Mouse (Mus musculus) forebrain, embryonic 16.5 days (tissue): ENCODE measurements around the gene Plxnb2. TPM values are rescaled to one million over a fixed set of nuclear protein-coding genes. Genes with fewer than 3 reads are reported as not detected.

Source experiments
- ATAC-seq: fragments of 200-750 bp; cut with Nextera tagmentation; 2 replicates; pipeline ENCODE4 v1.8.0; 2017; ENCODE audit warnings: mild to moderate bottlenecking, moderate library complexity
- H3K27ac ChIP-seq: fragments of 300-500 bp; sonication (generic); 2 replicates; pipeline ENCODE4 v1.5.1; 2014; ENCODE audit warnings: low read length, control low read depth
- H3K27me3 ChIP-seq: fragments of 300-500 bp; sonication (generic); replicated peaks from 2 replicates; pipeline ENCODE4 v1.6.1; 2014; ENCODE audit warnings: low read length; ENCODE audit not compliant: control insufficient read depth, insufficient read depth
- H3K36me3 ChIP-seq: fragments of 300-500 bp; sonication (generic); 2 replicates; pipeline ENCODE4 v1.6.1; 2014; ENCODE audit not compliant: control insufficient read depth, insufficient read depth
- H3K4me1 ChIP-seq: fragments of 300-500 bp; sonication (generic); replicated peaks from 2 replicates; pipeline ENCODE4 v1.6.1; 2014; ENCODE audit warnings: low read length; ENCODE audit not compliant: control insufficient read depth, insufficient read depth
- H3K4me2 ChIP-seq: fragments of 300-500 bp; sonication (generic); 2 replicates; pipeline ENCODE4 v1.6.1; 2014; ENCODE audit warnings: mild to moderate bottlenecking, low read length, control low read depth
- H3K4me3 ChIP-seq: fragments of 300-500 bp; sonication (generic); replicated peaks from 2 replicates; pipeline ENCODE4 v1.5.1; 2014; ENCODE audit warnings: mild to moderate bottlenecking, low read length, control low read depth
- H3K9ac ChIP-seq: fragments of 300-500 bp; sonication (generic); replicated peaks from 2 replicates; pipeline ENCODE4 v1.6.1; 2014; ENCODE audit warnings: low read depth, low read length, control low read depth
- H3K9me3 ChIP-seq: fragments of 300-500 bp; sonication (generic); 2 replicates; pipeline ENCODE4 v1.6.1; 2016; ENCODE audit warnings: low read length; ENCODE audit not compliant: control insufficient read depth
- WGBS: fragments of 180-500 bp; shearing (Covaris S2); extraction: QIAGEN DNeasy Blood & Tissue Kit; methylation state at CpG from one replicate; pipeline ENCODE4 v1.1.7; 2014; 5-methylcytosine and 5-hydroxymethylcytosine counted together
- polyA plus RNA-seq: library from polyadenylated mRNA; unstranded; fragments of >200 nt; fragmentation: Nextera tagmentation; extraction: Ambion mirVana; gene quantifications from 2 replicates; pipeline ENCODE4 v1.2.1, GENCODE M21; 2015

The Plxnb2 gene
- polyA plus RNA-seq, 1 experiment from 2014 or later = 112 TPM

DNA sequence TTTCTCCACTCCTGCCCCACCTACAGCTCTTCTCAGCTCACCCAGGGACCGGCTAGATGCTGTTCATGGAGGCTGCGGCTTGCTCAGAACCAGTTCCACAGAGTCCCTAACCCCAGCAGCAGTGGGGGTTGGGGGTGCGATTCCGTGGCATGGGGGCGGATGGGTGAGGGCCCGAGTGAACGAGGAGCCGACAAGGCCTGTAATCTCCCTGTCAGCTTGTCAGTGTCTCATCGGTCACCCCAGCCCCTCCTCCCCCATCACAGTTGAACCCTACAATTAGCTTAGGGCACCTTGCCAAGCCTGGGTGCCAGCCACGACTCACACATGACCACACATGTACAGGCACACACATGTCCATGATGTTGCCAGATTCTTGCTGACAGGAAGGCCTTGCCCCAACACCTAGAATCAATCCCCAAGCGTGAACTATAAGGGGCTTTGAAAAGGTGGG, 5.7 kb downstream of the Plxnb2 start:
- Histone ChIP-seq H3K9me3 (no peaks in the 10 kb centered on the region), H3K4me1 (peaks cover 91% of the 10 kb centered on the region), H3K27me3 (no peaks in the 10 kb centered on the region), H3K4me3 (no peak overlapping the region), H3K36me3 (no peaks in the 10 kb centered on the region), H3K4me2 (peak overlapping the region; percentile 98), H3K27ac (peak overlapping the region; percentile 46; the same call in 1 of the 2 replicates), H3K9ac (peak overlapping the region; percentile 8; the same call in 1 of the 2 replicates)
- ATAC-seq = 0 out of 2 replicates have a peak, but pooled peaks have one; percentile 17
- 33% methylated on average over 11 of the region's 11 CpGs for WGBS

DNA sequence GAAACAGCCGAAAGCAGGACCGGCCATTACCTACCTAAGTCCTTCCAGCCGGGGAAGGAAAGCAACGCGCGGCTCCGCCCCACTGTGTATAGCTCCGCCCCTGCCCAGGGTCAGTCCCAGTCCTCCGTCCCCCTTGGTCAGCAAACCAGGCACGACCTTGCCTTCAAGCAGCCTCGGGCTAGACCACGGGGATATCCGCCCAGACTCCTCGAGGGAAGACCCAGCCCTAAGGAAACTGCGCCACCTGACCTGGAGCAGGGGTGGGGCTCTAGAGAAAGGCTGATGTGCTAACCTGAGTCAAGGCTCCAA, 6.7 kb downstream of the Plxnb2 start:
- ATAC-seq = 0 out of 2 replicates have a peak, but pooled peaks have one; percentile 9
- peaks cover 94% of the 10 kb centered on the region for H3K4me1 ChIP-seq
- WGBS = 4% methylated on average over 15 of the region's 15 CpGs

GRCm38 (mm10) chr15:89173024-89173905, 7.3 kb downstream of the Plxnb2 start:
- WGBS = under 1% methylated on average over 58 of the region's 65 CpGs

More for the DNA sequence above, 6.7 kb downstream of the Plxnb2 start:
- peak overlapping the region; percentile 87 for H3K9ac ChIP-seq
- H3K4me3 ChIP-seq = peak overlapping the region; percentile 61
- H3K36me3 ChIP-seq = no peaks in the 10 kb centered on the region
- H3K27me3 ChIP-seq = no peaks in the 10 kb centered on the region
- no peaks in the 10 kb centered on the region for H3K9me3 ChIP-seq
- no peak overlapping the region for H3K27ac ChIP-seq
- peak overlapping the region; percentile 98 for H3K4me2 ChIP-seq

DNA sequence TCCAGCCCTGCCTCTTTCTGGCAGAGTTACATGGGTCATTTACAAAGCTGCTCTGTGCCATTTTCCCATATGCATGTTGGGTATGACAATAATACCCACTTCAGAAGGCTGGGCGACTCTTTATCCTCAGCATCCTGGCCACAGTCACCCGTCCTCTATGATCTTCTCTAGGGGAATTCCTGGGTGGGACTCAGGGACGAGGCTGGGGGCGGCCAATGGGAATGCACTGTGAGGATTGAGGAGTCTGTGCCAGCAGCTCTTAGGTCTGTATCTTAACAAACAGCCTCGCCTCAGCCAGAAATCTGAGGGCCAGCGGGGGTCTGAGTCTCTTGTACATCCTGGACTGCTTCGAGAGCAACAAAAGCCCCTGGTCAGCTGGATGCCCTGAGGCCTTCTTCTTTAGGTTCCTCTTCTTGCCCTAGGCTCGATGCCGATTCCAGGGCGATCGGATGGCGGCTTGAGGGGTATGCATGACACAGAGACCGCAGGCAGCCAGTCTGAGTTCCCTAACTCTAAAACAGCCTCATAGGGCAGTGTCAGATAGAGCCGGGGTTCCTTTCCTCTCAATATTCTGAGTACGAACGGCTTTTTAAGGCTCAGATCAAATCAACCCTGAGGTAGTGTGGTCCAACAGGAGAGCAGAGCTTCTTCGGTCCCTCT, 8.2 kb downstream of the Plxnb2 start:
- H3K27ac ChIP-seq = peak overlapping the region; percentile 81
- no peak for ATAC-seq
- 21% methylated on average over 17 of the region's 17 CpGs for WGBS
- H3K9me3 ChIP-seq = no peaks in the 10 kb centered on the region
- H3K4me3 ChIP-seq = peak overlapping the region; percentile 61
- peak overlapping the region; percentile 87 for H3K9ac ChIP-seq
- peaks cover 81% of the 10 kb centered on the region for H3K4me1 ChIP-seq
- no peaks in the 10 kb centered on the region for H3K27me3 ChIP-seq
- H3K4me2 ChIP-seq = peak overlapping the region; percentile 98
- peaks cover 2% of the 10 kb centered on the region; the same call in 1 of the 2 replicates for H3K36me3 ChIP-seq

More at GRCm38 (mm10) chr15:89173024-89173905, 7.3 kb downstream of the Plxnb2 start:
- no peaks in the 10 kb centered on the region for H3K27me3 ChIP-seq
- H3K36me3 ChIP-seq = no peaks in the 10 kb centered on the region
- H3K9me3 ChIP-seq = no peaks in the 10 kb centered on the region
- ATAC-seq = peak; percentile 48
- peak overlapping the region; percentile 81 for H3K27ac ChIP-seq
- peak overlapping the region; percentile 87 for H3K9ac ChIP-seq
- H3K4me2 ChIP-seq = peak overlapping the region; percentile 98
- H3K4me3 ChIP-seq = peak overlapping the region; percentile 61
- peaks cover 89% of the 10 kb centered on the region for H3K4me1 ChIP-seq

- ATAC-seq = no peak
- H3K4me1 ChIP-seq = peaks cover 73% of the 10 kb centered on the region
- H3K27ac ChIP-seq = no peak overlapping the region
- H3K36me3 ChIP-seq = peaks cover 10% of the 10 kb centered on the region
- no peak overlapping the region for H3K4me2 ChIP-seq
- no peak overlapping the region for H3K4me3 ChIP-seq
- no peaks in the 10 kb centered on the region for H3K27me3 ChIP-seq
- 90% methylated on average over 5 of the region's 5 CpGs for WGBS
- H3K9me3 ChIP-seq = no peaks in the 10 kb centered on the region
- H3K9ac ChIP-seq = no peak overlapping the region
Measured at GRCm38 (mm10) chr15:89171526-89172051, 9.0 kb downstream of the Plxnb2 start.

DNA sequence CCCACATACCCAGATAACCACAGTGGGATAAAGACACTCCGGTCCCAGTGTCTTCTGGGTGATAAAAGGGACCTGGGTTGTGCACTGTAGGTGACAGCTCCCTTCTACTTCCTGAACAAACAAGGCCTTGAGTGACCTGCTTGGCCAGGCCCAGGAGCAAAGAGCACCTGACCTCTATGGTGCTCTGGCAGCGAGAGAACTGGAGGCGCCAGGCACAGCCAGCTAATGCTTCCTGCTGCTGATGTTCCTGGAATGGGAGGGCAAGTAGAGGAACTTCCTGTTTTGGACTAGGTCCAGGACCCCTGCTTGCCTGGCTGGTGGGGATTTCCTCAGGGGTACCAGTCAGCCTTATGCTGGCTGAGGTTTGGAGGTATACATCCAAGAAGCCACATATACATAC, 10.5 kb downstream of the Plxnb2 start:
- Histone ChIP-seq H3K4me2 (no peak overlapping the region), H3K9me3 (no peaks in the 10 kb centered on the region), H3K27ac (0 out of 2 replicates have a peak overlapping the region, but pooled peaks have one; percentile 41), H3K9ac (no peak overlapping the region), H3K4me1 (peaks cover 58% of the 10 kb centered on the region), H3K4me3 (no peak overlapping the region), H3K36me3 (peaks cover 25% of the 10 kb centered on the region), H3K27me3 (no peaks in the 10 kb centered on the region)
- 68% methylated on average over 3 of the region's 3 CpGs for WGBS
- no peak for ATAC-seq

GRCm38 (mm10) chr15:89169431-89169830, 11.2 kb downstream of the Plxnb2 start:
- H3K27me3 ChIP-seq = no peaks in the 10 kb centered on the region
- peak; percentile 76 for ATAC-seq
- peak overlapping the region; percentile 41 for H3K27ac ChIP-seq
- no peak overlapping the region for H3K4me3 ChIP-seq
- H3K36me3 ChIP-seq = peaks cover 31% of the 10 kb centered on the region
- 4% methylated on average over 10 of the region's 10 CpGs for WGBS
- peak overlapping the region; percentile 4; the same call in 1 of the 2 replicates for H3K9ac ChIP-seq
- H3K4me2 ChIP-seq = no peak overlapping the region
- H3K4me1 ChIP-seq = peaks cover 51% of the 10 kb centered on the region
- no peaks in the 10 kb centered on the region for H3K9me3 ChIP-seq

DNA sequence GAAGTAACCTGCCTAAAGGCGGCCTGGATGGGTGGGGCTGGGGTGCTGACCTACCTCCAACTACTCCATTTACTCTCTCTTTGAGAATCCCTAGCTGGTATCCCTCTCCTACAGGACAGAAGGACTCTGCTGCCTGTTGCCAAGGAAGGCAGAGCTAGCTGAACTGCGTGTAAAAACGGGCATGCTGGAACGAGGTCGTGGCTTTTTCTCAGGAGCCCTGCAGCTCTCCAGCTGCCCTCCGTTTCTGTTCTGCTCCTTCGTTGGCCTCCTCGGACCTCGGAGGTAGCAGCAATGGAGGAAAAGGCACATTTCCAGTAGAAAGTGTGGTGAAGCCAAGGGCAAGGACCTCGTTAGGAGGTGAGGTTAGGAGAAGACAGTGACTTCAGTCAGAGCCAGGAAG, 11.7 kb downstream of the Plxnb2 start:
- no peak overlapping the region for H3K4me2 ChIP-seq
- no peak overlapping the region for H3K9ac ChIP-seq
- WGBS = 52% methylated on average over 10 of the region's 10 CpGs

DNA sequence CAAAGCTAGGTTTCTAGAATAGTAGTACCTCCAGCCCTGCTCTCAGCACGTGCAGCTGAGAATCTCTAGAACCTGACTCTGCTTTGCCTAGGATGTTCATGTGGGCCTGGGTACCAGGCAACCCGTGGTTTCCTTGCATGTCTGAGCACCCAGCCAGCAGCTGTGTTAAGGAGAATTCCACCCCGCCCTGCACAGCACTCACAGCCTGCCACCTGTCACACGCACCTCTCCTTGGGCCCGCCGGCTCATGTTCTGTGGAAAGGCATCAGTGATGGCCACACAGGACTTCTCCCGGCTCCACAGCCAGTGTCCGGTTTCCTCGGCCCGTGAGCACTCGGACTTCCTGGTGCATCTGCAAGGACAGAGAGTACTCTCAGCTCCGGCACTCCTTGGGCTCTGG, 15.1 kb downstream of the Plxnb2 start:
- no peak for ATAC-seq
- Histone ChIP-seq H3K4me2 (no peak overlapping the region), H3K4me3 (no peak overlapping the region), H3K9me3 (no peaks in the 10 kb centered on the region), H3K4me1 (peaks cover 18% of the 10 kb centered on the region), H3K36me3 (peaks cover 68% of the 10 kb centered on the region), H3K9ac (no peak overlapping the region), H3K27ac (no peak overlapping the region), H3K27me3 (no peaks in the 10 kb centered on the region)
- 95% methylated on average over 12 of the region's 12 CpGs for WGBS

More for the DNA sequence above, 11.7 kb downstream of the Plxnb2 start:
- Histone ChIP-seq H3K4me3 (no peak overlapping the region), H3K27ac (peak overlapping the region; percentile 9), H3K4me1 (peaks cover 46% of the 10 kb centered on the region), H3K9me3 (no peaks in the 10 kb centered on the region), H3K36me3 (peaks cover 36% of the 10 kb centered on the region), H3K27me3 (no peaks in the 10 kb centered on the region)
- no peak for ATAC-seq
